Mouse (Mus musculus) myocyte (in vitro differentiated cells): ENCODE measurements around the gene Chd3. TPM values are rescaled to one million over a fixed set of nuclear protein-coding genes. Genes with fewer than 3 reads are reported as not detected.

ENCODE experiments used
- H3K27me3 ChIP-seq: one replicate; pipeline ENCODE4 v1.6.1; 2011; ENCODE audit not compliant: control insufficient read depth, insufficient read depth, insufficient read length
- H3K36me3 ChIP-seq: one replicate; pipeline ENCODE4 v1.6.1; 2011; ENCODE audit not compliant: control insufficient read depth, insufficient read depth
- H3K4me2 ChIP-seq: one replicate; pipeline ENCODE4 v1.6.1; 2011; ENCODE audit warnings: low read depth, control low read depth
- H3K4me3 ChIP-seq: one replicate; pipeline ENCODE4 v1.5.1; 2011; ENCODE audit warnings: mild to moderate bottlenecking, control low read depth, moderate library complexity
- H3K79me2 ChIP-seq: one replicate; pipeline ENCODE4 v1.6.1; 2011; ENCODE audit not compliant: control insufficient read depth, insufficient read depth
- H3ac ChIP-seq: one replicate; pipeline ENCODE4 v1.6.1; 2011; ENCODE audit not compliant: control insufficient read depth, insufficient read length
- CEBPB ChIP-seq: IDR thresholded peaks from 2 replicates; pipeline ENCODE4 v1.6.1; 2011; ENCODE audit warnings: mild to moderate bottlenecking, moderate library complexity; ENCODE audit not compliant: poor library complexity, insufficient read depth, severe bottlenecking
- E2F4 ChIP-seq: IDR thresholded peaks from one replicate; pipeline ENCODE4 v1.6.1; 2011; ENCODE audit warnings: mild to moderate bottlenecking, control low read depth, moderate library complexity; ENCODE audit not compliant: insufficient read depth
- MAX ChIP-seq: IDR thresholded peaks from one replicate; pipeline ENCODE4 v1.6.1; 2011; ENCODE audit warnings: low read depth, mild to moderate bottlenecking, control low read depth
- MYOD1 ChIP-seq, 3 experiments: IDR thresholded peaks; one replicate each; pipeline ENCODE4 v1.6.1; 2011; ENCODE audit warnings: control low read depth in 2 of 3, low read depth in 2 of 3, mild to moderate bottlenecking in 2 of 3, moderate library complexity in 1 of 3; ENCODE audit not compliant: insufficient read length in 2 of 3, control insufficient read depth in 1 of 3
- MYOG ChIP-seq, 3 experiments: IDR thresholded peaks; one replicate each; pipeline ENCODE4 v1.6.1; 2011; ENCODE audit warnings: control low read depth in 2 of 3, low read depth in 2 of 3, mild to moderate bottlenecking in 2 of 3; ENCODE audit not compliant: insufficient read length in 2 of 3, control insufficient read depth in 1 of 3, insufficient read depth in 1 of 3
- POLR2A ChIP-seq: IDR thresholded peaks from one replicate; pipeline ENCODE4 v1.6.1; 2011; ENCODE audit warnings: low read depth, mild to moderate bottlenecking, control low read depth, moderate library complexity; ENCODE audit not compliant: insufficient read length
- POLR2AphosphoS2 ChIP-seq: IDR thresholded peaks from one replicate; pipeline ENCODE4 v1.6.1; 2011; ENCODE audit warnings: low read depth, control low read depth; ENCODE audit not compliant: insufficient read length
- REST ChIP-seq: IDR thresholded peaks from one replicate; pipeline ENCODE4 v1.6.1; 2011; ENCODE audit warnings: mild to moderate bottlenecking, control low read depth, moderate library complexity; ENCODE audit not compliant: insufficient read depth, insufficient read length
- SRF ChIP-seq: IDR thresholded peaks from one replicate; pipeline ENCODE4 v1.6.1; 2011; ENCODE audit warnings: low read depth; ENCODE audit not compliant: control insufficient read depth, insufficient read length
- TCF12 ChIP-seq: IDR thresholded peaks from one replicate; pipeline ENCODE4 v1.6.1; 2011; ENCODE audit warnings: mild to moderate bottlenecking, control low read depth; ENCODE audit not compliant: poor library complexity, insufficient read depth, severe bottlenecking
- TCF3 ChIP-seq: IDR thresholded peaks from one replicate; pipeline ENCODE4 v1.6.1; 2011; ENCODE audit warnings: low read depth, control low read depth; ENCODE audit not compliant: insufficient read length
- USF1 ChIP-seq: IDR thresholded peaks from one replicate; pipeline ENCODE4 v1.6.1; 2011; ENCODE audit warnings: low read depth, mild to moderate bottlenecking, control low read depth, moderate library complexity
- polyA plus RNA-seq: library from polyadenylated mRNA; unstranded; fragments of >200 nt; fragmentation: generic; extraction: Trizol; gene quantifications from one replicate; pipeline ENCODE4 v1.2.1, GENCODE M21; 2012; ENCODE audit warnings: missing spikeins

Chd3 gene
- polyA plus RNA-seq, 1 experiment, result 148 TPM

- Histone ChIP-seq H3K4me2 (peak overlapping the region; percentile 99), H3K27me3 (no peaks in the 10 kb centered on the region), H3K79me2 (peaks cover 13% of the 10 kb centered on the region), H3K4me3 (peak overlapping the region; percentile 56), H3ac (peak overlapping the region; percentile 82), H3K36me3 (no peaks in the 10 kb centered on the region)
- TF ChIP-seq CEBPB (no peak), TCF3 (peak; percentile 77), MYOG (IDR thresholded peaks at IDR 0.05; ENCODE audit: control insufficient read depth in 1 of 3, insufficient read depth in 1 of 3, insufficient read length in 2 of 3, low read depth in 2 of 3) (peak in 2 of 3 experiments; percentile 74 to 75), REST (no peak), MAX (no peak), SRF (no peak), TCF12 (peak; percentile 2), USF1 (no peak), POLR2A (peak; percentile 65), POLR2AphosphoS2 (peak; percentile 67), E2F4 (no peak), MYOD1 (IDR thresholded peaks at IDR 0.05; ENCODE audit: control insufficient read depth in 1 of 3, insufficient read length in 2 of 3, low read depth in 2 of 3) (peak in 2 of 3 experiments; percentile 94 to 97)
Measured at GRCm38 (mm10) chr11:69368356-69369214, 621 bp downstream of the Chd3 start.

GRCm38 (mm10) chr11:69367616-69368355, 1.4 kb downstream of the Chd3 start:
- Histone ChIP-seq H3K4me2 (peak overlapping the region; percentile 99), H3K79me2 (peaks cover 13% of the 10 kb centered on the region), H3K36me3 (no peaks in the 10 kb centered on the region), H3ac (peak overlapping the region; percentile 82), H3K4me3 (peak overlapping the region; percentile 56), H3K27me3 (no peaks in the 10 kb centered on the region)
- TF ChIP-seq E2F4 (no peak), CEBPB (peak; percentile 42; the same call in 1 of the 2 replicates), MYOD1 (IDR thresholded peaks at IDR 0.05; ENCODE audit: control insufficient read depth in 1 of 3, insufficient read length in 2 of 3, low read depth in 2 of 3) (peak; percentile 80 to 98 (median 95)), TCF12 (peak; percentile 58), POLR2A (peak; percentile 57), POLR2AphosphoS2 (no peak), MAX (no peak), TCF3 (peak; percentile 93), MYOG (IDR thresholded peaks at IDR 0.05; ENCODE audit: control insufficient read depth in 1 of 3, insufficient read depth in 1 of 3, insufficient read length in 2 of 3, low read depth in 2 of 3) (peak; percentile 64 to 98 (median 91))

- TF ChIP-seq MYOG (IDR thresholded peaks at IDR 0.05; ENCODE audit: control insufficient read depth in 1 of 3, insufficient read depth in 1 of 3, insufficient read length in 2 of 3, low read depth in 2 of 3) (no peak), REST (no peak), TCF12 (no peak), E2F4 (no peak), MAX (no peak)
- H3K79me2 ChIP-seq, result peaks cover 13% of the 10 kb centered on the region
- peak overlapping the region; percentile 99 for H3K4me2 ChIP-seq
- H3K4me3 ChIP-seq, result peak overlapping the region; percentile 56
- no peaks in the 10 kb centered on the region for H3K36me3 ChIP-seq
- no peaks in the 10 kb centered on the region for H3K27me3 ChIP-seq
- peak overlapping the region; percentile 82 for H3ac ChIP-seq
Measured at GRCm38 (mm10) chr11:69366855-69367615, 2.2 kb downstream of the Chd3 start.

- Histone ChIP-seq H3K4me2 (peak overlapping the region; percentile 99), H3K4me3 (peak overlapping the region; percentile 56), H3K27me3 (no peaks in the 10 kb centered on the region), H3ac (peak overlapping the region; percentile 2), H3K36me3 (peaks cover 5% of the 10 kb centered on the region), H3K79me2 (peaks cover 13% of the 10 kb centered on the region)
- TF ChIP-seq MYOD1 (IDR thresholded peaks at IDR 0.05; ENCODE audit: control insufficient read depth in 1 of 3, insufficient read length in 2 of 3, low read depth in 2 of 3) (peak in 2 of 3 experiments; percentile 82 to 83), POLR2AphosphoS2 (peak; percentile 76), SRF (no peak), MYOG (IDR thresholded peaks at IDR 0.05; ENCODE audit: control insufficient read depth in 1 of 3, insufficient read depth in 1 of 3, insufficient read length in 2 of 3, low read depth in 2 of 3) (peak; percentile 51 to 86 (median 69)), MAX (no peak), POLR2A (peak; percentile 63), REST (no peak)
Measured at GRCm38 (mm10) chr11:69366157-69366854, 2.9 kb downstream of the Chd3 start.
